Mouse (Mus musculus): ENCODE measurements around the gene Evl.

The Evl gene

DNA sequence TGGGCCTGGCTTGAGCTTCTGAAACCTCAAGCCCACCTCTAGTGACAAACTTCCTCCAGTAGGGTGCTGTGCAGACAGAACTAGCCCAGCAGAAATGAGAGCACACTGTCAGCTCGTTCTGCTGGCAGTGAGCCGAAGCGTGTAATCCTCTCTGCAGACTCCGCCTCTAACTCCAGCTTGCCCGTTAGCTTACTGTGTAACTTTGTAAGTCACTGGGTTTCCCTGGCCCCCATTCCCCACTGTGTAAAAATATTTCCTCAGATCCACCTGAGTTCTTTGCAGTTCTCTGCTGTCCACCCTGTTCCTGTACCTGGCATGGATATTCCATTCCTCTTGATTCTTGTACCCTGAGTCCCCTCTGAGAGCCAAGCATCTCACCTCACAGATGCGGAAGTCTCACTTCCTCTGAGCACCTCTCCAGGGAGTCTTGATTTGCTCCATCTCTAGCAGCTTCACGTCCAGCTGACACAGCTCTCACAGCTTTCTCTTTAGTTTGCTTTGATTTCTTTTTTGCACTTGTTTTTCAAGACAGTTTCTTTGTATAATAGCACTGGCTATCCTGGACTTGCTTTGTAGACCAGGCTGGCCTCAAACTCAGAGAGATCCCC is 96.6 kb downstream of the Evl start:
- DNase-seq, result peak; percentile 51 to 56

DNA sequence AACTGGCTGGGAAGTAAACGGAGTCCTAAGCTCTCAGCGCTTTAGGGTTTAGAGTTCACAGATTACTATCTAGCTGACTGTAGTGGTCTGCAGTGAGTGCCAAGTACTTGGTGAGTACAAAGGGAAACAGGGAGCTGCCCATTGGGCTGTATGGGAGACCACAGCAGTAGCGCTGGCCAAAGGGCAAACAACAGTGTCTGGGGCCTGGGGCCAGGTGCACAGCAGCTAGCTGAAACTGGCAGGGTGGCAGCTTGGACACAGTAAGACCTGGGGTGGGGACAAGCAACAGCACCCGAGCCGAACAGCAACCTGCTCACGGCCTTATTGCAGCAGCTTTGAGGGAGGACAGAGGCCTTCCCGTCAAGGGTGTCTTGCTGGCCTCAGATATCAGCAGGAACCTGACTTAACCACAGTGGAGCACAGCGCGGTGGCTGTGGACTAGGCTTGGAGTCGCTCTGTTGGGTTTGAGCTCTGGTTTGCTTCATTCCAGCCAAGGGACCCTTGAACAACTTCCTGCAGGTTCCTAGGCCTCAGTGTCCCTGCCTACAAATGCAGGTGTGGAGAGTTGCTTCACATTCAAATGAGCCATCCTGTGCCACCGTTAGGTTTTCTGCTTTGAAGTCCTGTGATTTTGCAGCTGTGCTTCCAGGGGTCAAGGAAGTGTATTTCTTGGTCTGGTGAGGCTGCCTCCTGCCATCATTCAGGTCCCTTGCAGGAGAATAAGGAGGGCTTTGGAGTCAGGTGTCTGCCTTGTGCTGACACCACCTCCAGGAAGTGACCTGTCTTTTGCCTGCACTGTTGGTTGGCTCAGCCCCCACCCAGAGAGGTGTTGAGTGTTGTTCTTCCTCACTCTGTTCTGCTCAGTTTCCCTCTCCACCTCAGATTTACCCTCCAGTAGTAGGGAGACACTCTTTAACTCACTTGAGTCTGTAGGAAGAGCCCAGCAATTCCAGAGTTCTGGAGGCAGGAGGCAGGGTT is 99.1 kb downstream of the Evl start:
- DNase-seq, result no peak

DNA sequence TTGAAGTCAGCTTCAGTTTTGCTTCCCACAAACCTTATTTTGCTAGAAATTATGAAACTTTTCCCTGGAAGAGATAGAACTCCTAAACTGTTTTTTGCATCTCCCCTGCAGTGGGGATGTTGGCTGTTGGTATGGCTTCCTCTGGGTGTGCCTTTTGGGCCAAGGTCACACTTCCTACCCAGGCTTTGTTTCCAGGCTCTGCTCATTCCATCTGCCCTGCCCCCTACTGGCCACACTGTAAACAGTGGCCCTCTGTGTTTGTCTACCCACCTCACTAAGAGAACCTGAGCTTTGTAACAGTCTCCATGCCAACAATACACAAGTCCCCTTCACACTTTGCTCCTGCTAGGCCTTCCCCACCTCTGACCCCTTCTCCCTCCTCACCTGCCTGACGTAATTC is 102.8 kb downstream of the Evl start:
- DNase-seq, result peak; percentile 66 to 77

DNA sequence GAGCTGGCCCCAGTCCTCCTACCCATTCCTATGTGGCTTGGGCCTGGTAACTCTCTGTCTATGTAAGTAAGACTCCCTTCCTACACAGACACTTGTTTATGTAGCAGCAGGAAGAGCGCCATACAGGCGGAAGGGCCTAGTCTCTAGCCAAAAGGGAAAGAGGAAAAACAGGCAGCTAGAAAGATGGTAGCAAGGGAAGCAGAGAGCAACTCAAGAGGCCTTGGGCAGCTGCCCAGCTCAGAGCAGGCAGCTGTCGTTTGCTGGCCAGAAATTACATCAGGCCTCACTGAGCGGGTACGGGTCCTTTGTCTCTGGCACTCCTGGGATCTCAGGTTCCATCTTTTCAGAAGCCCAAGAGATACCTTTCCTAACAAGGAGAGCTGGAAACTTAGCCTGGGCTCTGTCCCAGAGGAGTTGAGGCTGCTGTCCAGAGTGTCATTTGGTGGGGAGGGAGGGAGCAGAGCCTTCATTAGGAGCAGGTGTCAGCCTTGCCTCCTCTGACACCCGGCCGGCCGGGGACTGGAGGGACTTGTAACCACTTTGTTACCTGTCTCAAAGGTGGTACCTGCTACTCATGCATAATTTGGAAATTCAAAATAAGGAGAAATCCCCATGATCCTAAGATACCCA is 114.2 kb downstream of the Evl start:
- DNase-seq, result peak; percentile 32 to 67

DNA sequence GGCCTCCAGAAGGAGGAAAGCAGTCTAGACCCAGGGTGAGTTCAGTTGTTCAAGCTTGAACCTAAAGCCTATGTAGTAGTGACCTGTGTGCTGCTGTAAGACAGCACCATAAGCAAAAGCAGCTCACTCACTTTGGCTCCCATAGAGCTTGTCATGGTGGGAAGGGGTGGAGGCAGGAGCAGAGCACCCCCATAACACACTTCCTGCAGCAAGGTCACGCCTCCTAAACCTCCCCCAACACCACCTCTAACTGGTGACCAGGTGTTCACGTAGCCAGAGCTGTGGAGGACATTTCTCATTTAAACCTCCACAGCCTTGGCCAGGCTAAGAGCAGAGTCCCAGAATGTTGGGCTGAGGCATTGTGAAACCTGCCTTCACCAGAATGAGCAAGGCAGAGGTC is 117.0 kb downstream of the Evl start:
- no peak for DNase-seq

DNA sequence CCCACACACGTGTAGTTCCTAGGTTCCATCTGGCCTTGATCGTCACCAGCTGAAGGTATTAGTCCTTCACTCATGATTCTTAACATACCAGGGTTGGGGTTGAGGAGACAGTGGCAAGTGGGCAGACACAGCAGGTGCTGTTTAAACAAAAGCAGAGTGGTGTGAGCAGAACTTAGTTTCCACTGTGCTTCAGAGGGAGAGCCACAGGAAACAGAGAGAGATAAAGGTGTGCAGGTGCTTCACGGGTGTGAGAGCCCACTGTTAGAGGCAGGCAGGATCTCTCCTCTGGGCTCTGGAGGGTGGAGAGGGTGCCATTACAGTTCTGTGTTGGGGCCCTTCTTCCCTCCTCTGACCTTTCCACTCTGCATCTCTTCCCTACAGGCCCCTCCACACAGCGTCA is 118.4 kb downstream of the Evl start:
- DNase-seq, result no peak

DNA sequence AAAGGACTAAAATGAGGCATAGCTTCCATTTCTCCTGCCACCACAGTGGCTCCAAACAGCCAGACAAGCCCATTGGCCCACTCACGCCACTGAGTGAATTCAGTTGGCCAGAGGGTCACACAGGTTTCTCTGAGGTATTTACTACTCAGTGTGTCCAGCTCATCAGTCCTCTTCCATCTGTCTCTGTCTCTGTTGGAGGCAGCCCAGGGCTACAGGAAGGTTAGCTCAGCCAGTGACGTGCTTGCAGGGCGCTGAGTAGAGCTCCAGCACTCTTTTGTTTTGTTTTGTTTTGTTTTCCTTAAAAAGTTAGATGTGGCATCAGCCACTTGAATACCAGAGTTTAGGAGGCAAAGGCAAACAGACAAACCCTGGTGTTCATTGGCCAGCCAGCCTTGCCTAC is 119.0 kb downstream of the Evl start:
- no peak for DNase-seq

DNA sequence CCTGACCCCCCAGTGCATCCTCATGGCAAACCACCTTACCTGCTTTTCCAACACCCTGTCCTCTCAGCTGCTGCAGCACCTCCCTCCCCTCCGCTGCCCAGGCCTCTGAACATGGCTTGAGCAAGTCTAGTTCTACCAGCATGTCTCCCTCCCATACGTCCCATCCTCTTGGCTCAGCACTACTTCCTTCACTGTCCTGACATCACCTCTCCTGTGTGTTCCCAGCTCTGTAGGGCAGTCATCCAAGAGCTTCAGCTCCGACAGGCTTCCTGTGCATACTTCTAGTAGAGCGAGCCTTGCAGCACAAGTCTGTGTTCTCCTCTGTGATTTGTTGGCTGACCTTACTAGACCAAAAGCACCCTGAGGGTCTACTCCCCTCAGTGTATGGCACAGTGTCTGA is 120.0 kb downstream of the Evl start:
- peak; percentile 50 to 69 for DNase-seq

DNA sequence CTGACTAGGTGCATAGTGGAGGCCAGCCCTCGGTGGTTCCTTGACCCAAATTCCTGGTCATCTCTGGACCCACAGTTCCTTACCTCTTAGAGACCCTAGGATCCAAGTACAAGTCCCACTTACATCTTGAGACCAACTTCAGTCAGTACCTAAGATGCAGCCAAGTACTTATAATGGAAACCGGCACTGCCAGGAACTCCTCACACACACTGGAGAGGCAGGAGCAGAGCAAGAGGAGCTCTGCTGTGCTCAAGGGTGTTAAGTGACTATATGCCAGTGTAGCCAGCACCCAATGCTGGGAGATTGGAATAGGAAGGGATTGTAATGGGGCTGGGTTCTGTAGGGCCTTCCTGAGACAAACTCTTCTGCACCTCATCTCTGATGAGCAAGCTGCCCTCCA is 120.4 kb downstream of the Evl start:
- peak in 1 of 2 experiments; percentile 43 for DNase-seq

DNA sequence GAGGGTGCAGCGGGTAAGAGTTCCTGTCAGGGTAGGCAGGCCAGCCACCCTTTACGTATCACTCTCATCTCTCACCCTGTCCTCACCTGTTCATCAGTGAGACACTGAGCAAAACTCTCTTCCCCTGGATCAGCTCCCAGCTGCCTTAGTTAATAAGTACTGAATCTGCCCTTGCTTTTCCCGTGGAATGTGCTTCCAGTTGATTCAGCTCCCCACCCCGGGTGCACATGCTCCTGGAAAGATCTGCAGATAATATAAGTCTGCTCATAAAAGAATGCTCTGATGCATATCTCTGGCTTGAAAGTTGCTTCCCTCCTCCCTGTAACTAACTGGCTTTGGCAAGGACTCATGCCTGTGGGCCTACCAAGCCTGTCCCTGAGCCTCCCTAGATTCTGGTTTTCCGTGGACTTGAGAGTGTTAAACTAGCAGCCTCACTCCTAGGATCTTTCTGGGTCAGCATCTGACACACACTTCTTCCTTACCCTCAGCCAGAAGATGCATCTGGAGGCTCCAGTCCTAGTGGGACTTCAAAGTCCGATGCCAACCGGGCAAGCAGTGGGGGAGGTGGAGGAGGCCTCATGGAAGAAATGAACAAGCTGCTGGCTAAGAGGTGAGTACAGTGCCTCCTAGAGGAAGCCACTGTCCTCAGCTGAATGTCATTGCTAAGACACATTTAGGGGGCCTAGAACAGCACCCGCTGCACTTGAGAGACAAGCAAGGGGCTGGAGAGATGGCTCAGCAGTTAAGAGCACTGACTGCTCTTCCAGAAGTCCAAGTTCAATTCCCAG is 121.3 kb downstream of the Evl start:
- DNase-seq, result no peak

DNA sequence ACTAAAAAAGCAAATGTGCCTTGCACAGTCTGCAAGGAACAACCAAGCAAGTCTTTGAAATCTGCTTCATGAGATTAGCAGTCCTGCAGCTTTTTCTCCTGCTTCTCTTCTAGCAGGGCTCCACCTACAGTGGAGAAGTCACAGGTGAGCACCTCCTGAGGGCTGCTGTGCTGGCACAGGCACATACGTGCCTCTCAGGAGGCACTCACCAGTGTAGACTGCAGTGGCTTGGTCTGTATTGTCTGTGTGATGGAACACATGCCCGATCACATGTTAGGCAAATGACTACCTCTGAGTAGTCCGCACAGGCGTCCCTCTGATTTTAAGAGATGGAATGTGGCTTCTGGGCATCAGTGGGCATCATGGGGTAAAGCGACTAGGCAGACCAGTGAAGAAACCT is 122.6 kb downstream of the Evl start:
- DNase-seq, result no peak

DNA sequence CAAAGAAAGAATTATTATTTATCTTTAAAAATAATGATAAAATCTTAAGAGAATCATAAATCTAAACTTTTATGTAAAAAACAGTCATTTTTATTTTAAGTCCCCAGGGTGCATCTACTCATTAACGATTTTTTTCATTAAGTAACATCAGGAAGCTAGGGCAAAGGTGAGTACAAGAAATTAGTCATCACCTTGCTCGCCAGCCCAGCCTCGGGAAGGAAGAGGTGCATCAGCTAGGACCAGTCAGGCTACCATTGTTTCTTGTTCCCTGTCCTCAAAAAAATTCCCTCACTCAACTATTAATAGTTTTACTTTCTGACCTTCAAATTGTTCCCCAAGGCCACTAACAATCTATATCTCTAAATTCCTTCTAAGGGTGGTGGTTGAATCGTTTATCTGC is 123.8 kb downstream of the Evl start:
- no peak for DNase-seq

DNA sequence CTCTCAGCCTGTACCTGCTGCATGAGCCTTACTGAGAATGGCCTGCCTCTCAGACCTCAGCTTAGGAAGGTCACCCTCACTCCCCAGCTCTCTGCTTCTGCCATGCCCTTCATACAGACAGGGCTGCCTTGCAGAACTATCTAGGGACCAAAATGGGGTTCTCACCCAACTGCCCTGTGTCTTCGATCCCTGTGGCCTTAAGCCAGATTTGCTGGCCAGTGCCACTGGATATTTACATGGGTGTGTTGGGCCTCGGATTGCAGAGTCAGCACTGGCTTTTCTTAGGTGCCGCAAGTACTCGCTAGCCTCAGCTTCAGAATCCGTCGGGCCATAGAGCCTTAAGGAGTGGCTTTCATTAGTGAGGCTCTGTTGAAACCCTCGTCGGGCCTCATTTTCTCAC is 126.3 kb downstream of the Evl start:
- no peak for DNase-seq

DNA sequence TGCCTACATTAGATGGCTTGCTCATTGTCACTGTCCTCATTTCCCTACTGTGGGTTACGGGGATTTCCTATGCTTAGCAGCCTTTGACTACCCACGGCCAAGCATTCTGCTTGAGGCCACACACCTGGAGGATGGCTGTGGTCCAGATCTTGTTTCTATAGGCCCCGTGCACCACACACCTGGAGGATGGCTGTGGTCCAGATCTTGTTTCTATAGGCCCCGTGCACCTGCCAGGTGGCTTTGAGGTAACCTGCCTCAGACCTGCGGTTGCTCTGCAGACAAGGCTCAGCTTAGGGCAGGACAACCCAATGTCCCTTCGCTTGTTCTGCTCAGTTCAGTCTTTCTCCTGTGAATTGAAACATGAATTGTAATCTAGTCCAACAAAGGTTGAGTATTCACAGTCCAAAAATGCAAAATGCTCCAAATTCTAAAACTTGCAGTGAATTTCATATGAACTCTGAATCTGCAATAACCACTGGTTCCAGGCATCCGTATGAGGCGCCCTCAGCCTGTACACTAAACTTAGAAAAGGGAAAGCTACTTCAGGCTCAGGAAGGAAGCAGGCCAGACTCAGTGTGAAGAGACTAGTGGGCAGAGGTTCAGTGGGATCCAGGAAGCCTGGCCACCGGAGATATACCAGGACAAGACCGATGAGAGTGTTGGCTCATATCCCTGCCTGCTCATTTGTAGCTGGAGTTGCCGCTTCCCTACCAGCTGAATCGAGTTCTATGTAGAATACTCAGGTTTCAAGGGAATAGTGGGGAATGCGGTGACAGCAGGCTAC is 127.9 kb downstream of the Evl start:
- DNase-seq, result no peak

DNA sequence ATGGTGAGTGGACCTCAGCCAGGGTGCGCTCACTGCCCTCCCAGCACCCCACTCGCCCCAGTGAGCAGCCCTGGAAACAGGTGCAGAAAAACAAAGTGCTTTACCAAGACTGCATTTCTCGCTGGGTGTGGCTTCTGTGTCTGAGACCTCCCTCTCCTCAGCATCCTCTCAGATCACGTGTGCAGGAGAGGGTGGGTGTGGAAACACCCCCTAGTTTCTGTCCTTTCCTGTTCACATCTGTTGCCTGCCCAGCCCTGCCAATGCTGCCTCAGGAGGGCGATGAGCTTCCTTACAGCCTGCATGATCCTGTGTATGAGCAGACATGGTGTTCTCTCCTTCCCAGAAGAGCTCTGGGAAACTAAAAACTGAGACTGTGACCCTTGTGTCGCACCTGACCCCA is 131.9 kb downstream of the Evl start:
- DNase-seq, result no peak

DNA sequence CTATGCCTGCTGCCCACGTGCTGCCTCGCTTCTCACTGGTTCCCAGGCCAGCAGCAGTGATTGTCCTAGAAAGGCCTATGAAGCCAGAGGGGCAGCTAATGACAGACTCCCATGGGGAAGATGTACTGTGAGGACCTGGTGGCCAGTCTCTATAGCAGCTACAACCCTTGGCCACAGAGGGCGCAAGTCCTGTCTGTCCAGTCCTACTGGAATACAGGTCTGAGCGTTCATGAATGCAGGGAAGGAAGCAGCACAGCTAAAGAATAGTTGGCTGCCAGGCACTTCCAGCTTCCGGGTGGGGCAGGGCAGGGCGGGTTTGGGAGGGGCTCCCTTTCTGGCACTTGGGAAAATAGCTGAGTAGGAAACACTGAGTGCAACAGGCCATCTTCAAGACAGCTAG is 132.4 kb downstream of the Evl start:
- DNase-seq, result peak; percentile 61 to 66

DNA sequence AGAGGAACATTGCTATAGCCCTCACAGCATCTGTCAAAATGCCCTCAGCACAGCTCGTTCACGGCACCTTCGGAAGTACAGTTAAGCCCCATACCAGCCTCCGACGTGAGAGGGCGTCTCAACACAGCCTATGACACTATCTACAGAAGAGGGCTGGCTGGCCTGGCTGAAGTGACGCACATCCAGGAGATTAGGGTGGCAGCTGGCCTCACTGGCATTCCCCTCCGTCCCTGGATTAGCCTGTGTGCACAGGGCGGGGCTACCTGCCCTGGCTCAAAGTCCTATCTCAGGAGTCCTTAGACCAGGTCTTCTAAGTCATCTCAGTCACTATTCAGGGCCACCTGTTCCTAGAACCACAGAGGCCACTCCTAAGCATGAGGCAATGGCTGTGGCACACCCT is 134.6 kb downstream of the Evl start:
- DNase-seq, result peak; percentile 45 to 61

DNA sequence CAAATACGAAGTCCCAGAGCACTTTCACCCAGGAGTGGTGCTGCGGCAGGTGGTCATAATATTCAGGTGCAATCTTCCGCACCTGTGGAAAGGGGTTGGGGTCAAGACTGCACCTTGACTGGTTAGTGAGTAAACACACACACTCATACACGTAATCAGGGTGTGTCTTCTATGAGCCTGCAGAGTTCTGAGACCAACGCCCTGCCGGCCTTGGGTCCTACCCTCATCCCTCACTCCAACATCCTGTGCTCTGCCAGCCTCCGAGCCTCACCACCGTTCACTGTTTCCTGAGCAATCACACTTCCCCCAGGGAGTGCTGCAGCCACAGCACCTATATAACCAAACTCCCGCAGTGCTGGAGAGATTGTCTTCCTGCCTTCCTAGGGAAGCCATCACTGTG is 136.0 kb downstream of the Evl start:
- DNase-seq, result no peak

DNA sequence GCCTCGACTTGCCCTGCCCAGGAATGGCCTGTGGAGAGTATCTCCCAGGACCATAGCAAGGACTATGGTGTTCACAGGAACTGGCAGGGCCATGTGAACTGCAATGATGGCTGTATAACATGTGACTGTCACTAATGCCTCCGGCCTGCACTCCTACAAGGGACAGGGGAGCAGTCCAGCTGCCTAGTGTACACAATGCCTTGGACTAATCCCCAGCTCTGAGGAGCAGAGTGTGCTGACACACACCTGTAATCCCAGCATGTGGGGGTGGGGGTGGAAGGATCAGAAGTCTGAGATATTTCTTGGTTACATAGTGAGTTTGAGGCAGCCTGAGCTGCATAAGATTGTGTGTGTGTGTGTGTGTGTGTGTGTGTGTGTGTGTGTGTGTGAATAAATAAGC is 139.1 kb downstream of the Evl start:
- DNase-seq, result no peak

DNA sequence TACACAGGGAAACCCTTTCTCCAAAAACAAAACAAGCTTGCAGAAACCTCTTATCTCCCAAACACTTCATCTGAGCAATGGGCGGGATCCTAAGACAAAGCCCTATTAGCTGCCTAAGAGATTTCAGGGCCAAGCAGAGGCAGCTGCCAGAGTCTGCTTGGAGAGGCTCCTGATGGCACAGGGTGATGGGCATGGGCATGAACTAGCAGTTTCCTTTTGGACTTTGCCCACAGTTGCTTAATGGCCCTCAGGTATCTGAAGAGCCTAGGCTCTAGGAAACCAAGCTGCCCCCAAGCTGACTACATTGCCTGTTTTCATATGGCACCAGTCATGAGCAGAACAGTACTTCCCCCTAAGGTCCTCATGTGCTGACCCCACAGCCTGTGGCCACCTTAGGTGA is 139.7 kb downstream of the Evl start:
- DNase-seq, result no peak

DNA sequence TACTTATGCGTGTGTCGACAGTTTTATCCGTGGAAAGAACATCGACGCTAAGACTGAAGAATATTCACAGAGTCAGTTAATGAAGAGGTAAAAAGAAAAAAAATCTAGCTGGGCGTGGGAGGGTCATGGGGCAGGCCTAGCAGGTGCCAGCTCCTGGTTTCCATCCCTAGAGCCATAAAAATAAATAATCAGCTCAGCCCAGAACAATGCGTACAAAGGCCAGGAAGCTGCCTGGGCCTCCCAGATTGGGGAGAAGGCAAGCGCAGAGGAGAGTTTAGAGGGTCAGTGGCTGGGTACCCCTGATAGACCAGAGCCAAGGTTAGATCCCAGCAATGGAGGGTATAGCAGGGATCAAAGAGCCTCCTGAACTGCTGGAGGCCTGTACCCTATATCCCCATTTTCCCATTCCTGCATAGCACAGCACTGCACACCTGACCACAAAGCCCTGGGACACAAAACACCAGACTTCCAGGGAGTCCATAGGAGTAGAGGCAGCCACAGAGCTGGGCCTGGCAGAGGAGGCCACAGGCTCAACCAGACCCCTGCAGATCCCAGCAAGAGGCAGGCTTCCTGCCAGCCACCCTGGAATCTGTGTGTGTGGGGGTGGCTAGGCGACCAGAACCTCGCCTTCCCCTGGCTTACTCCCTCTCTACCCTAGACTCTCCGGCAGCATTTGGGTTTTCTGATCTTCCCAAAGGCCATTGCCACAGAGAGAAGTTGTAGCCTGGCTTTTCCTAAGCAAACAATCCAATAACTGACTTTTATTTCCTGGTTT is 144.4 kb downstream of the Evl start:
- DNase-seq, result peak; percentile 9 to 27
